Mouse (Mus musculus) erythroblast, embryonic 14.5 days (primary cell): ENCODE results near the gene Ddah1.

Source experiments
- GATA1 ChIP-seq: IDR thresholded peaks from 2 replicates; pipeline ENCODE4 v1.6.1; 2012; ENCODE audit warnings: low read length, inconsistent platforms, mixed read lengths
- TAL1 ChIP-seq: IDR thresholded peaks from 3 replicates; pipeline ENCODE4 v1.6.1; 2012; ENCODE audit warnings: low read length, inconsistent platforms, mixed read lengths

DNA sequence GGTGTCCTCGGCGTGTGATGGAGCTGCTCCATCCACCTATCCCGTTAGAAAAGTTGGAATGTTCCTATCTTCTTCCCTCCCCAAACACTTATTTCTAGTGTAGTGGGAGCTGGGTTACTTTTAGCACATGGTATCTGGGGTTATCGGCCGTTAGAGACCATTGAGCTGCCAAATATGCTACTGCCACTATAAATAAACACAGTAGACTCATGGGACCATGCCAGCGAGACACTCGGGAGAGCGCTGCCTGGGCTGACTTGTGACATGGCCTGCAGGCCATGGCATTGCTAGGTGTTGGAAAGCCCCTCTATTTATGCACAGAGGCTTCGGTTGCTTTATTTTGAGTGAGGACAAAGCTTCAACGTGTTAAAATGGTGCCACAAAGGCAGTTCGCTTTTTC, 139.3 kb downstream of the Ddah1 start:
- no peak for TF ChIP-seq TAL1
- TF ChIP-seq GATA1 = no peak
